Mouse (Mus musculus) midbrain, postnatal 0 days (tissue): Measurements from ENCODE around the gene Gnl2. TPM values are rescaled to one million over a fixed set of nuclear protein-coding genes. Genes with fewer than 3 reads are reported as not detected.

Experiments
- ATAC-seq: fragments of 200-750 bp; cut with Nextera tagmentation; 2 replicates; pipeline ENCODE4 v1.8.0; 2017; ENCODE audit warnings: moderate number of reproducible peaks, mild to moderate bottlenecking, moderate TSS enrichment, moderate library complexity; ENCODE audit not compliant: low FRiP score
- DNase-seq: peaks from one replicate; pipeline ENCODE4 v3.0.0-alpha.2; 2015; ENCODE audit warnings: low spot score
- H3K27ac ChIP-seq: fragments of 300-500 bp; sonication (generic); 2 replicates; pipeline ENCODE4 v1.5.1; 2014; ENCODE audit warnings: low read depth, mild to moderate bottlenecking, low read length, mixed read lengths
- H3K27me3 ChIP-seq: fragments of 300-500 bp; sonication (generic); 2 replicates; pipeline ENCODE4 v1.6.1; 2014; ENCODE audit warnings: low read length, control low read depth, mixed read lengths; ENCODE audit not compliant: insufficient read depth
- H3K36me3 ChIP-seq: fragments of 300-500 bp; sonication (generic); 2 replicates; pipeline ENCODE4 v1.6.1; 2014; ENCODE audit warnings: low read length, control low read depth, mixed read lengths; ENCODE audit not compliant: insufficient read depth
- H3K4me1 ChIP-seq: fragments of 300-500 bp; sonication (generic); 2 replicates; pipeline ENCODE4 v1.6.1; 2014; ENCODE audit warnings: mild to moderate bottlenecking, control low read depth, antibody characterized with exemption, low read length, mixed read lengths; ENCODE audit not compliant: insufficient read depth
- H3K4me2 ChIP-seq: fragments of 300-500 bp; sonication (generic); 2 replicates; pipeline ENCODE4 v1.6.1; 2014; ENCODE audit warnings: low read depth, mild to moderate bottlenecking, low read length, mixed read lengths; ENCODE audit not compliant: poor library complexity, severe bottlenecking
- H3K4me3 ChIP-seq: fragments of 300-500 bp; sonication (generic); 2 replicates; pipeline ENCODE4 v1.5.1; 2014; ENCODE audit warnings: low read depth, mild to moderate bottlenecking, low read length, moderate library complexity
- H3K9ac ChIP-seq: fragments of 300-500 bp; sonication (generic); replicated peaks from 2 replicates; pipeline ENCODE4 v1.6.1; 2014; ENCODE audit warnings: mild to moderate bottlenecking, low read length, moderate library complexity, mixed read lengths; ENCODE audit not compliant: poor library complexity, severe bottlenecking
- H3K9me3 ChIP-seq: fragments of 300-500 bp; sonication (generic); 2 replicates; pipeline ENCODE4 v1.6.1; 2016; ENCODE audit warnings: low read length, control low read depth
- CTCF ChIP-seq: IDR thresholded peaks from 2 replicates; pipeline ENCODE4 v1.5.1; 2016; ENCODE audit warnings: antibody characterized with exemption, mild to moderate bottlenecking
- WGBS: fragments of 180-500 bp; shearing (Covaris S2); extraction: QIAGEN DNeasy Blood & Tissue Kit; methylation state at CpG from one replicate; pipeline ENCODE4 v1.1.7; 2014; 5-methylcytosine and 5-hydroxymethylcytosine counted together
- polyA plus RNA-seq: library from polyadenylated mRNA; unstranded; fragments of >200 nt; fragmentation: Nextera tagmentation; extraction: Ambion mirVana; gene quantifications from 2 replicates; pipeline ENCODE4 v1.2.1, GENCODE M21; 2015
- total RNA-seq: library from RNA; depleted of rRNA; stranded (reverse); fragments of >200 nt; gene quantifications from 2 replicates; pipeline ENCODE4 v1.2.3, GENCODE M21; 2014

Gene Gnl2
- total and polyA plus RNA-seq, 2 experiments from 2014 or later: 51.8 to 77.5 TPM

GRCm38 (mm10) chr4:124985671-124986602 is 30.4 kb upstream of the Gnl2 start, which contains the start of gene Rspo1:
Rspo1 (plus strand) TSS chr4:124986430.
- 3% methylated on average over 48 of the region's 62 CpGs for WGBS
- Histone ChIP-seq H3K4me3 (peak within 1 kb of the TSS; percentile 30), H3K4me1 (no peaks in the 10 kb centered on the region), H3K9me3 (no peaks in the 10 kb centered on the region), H3K27me3 (peaks cover 62% of the 10 kb centered on the region), H3K4me2 (peak within 1 kb of the TSS; percentile 49), H3K27ac (no peak within 1 kb of the TSS), H3K9ac (no peak within 1 kb of the TSS), H3K36me3 (no peaks in the 10 kb centered on the region)
- no peak for TF ChIP-seq CTCF
- no peak for ATAC-seq
- no peak for DNase-seq

GRCm38 (mm10) chr4:124986739-124987710 is 29.4 kb upstream of the Gnl2 start:
- H3K27ac ChIP-seq: no peak overlapping the region
- no peak for ATAC-seq
- H3K4me3 ChIP-seq: peak overlapping the region; percentile 30
- DNase-seq: no peak
- H3K9ac ChIP-seq: no peak overlapping the region
- H3K9me3 ChIP-seq: no peaks in the 10 kb centered on the region
- no peaks in the 10 kb centered on the region for H3K36me3 ChIP-seq
- H3K4me2 ChIP-seq: peak overlapping the region; percentile 49
- no peaks in the 10 kb centered on the region for H3K4me1 ChIP-seq
- peaks cover 62% of the 10 kb centered on the region for H3K27me3 ChIP-seq
- no peak for TF ChIP-seq CTCF
- 4% methylated on average over 43 of the region's 51 CpGs for WGBS

GRCm38 (mm10) chr4:124987711-124988097 is 28.7 kb upstream of the Gnl2 start:
- no peaks in the 10 kb centered on the region for H3K4me1 ChIP-seq
- no peak overlapping the region; the same call in 1 of the 2 replicates for H3K4me2 ChIP-seq
- no peak overlapping the region for H3K27ac ChIP-seq
- no peak for TF ChIP-seq CTCF
- H3K4me3 ChIP-seq: no peak overlapping the region
- 15% methylated on average over 10 of the region's 10 CpGs for WGBS
- H3K36me3 ChIP-seq: no peaks in the 10 kb centered on the region
- ATAC-seq (no peak), DNase-seq (no peak)
- H3K27me3 ChIP-seq: peaks cover 62% of the 10 kb centered on the region
- no peaks in the 10 kb centered on the region for H3K9me3 ChIP-seq
- H3K9ac ChIP-seq: no peak overlapping the region

GRCm38 (mm10) chr4:124988382-124988781 is 28.0 kb upstream of the Gnl2 start:
- peaks cover 59% of the 10 kb centered on the region for H3K27me3 ChIP-seq
- H3K4me3 ChIP-seq: no peak overlapping the region
- no peak for TF ChIP-seq CTCF
- ATAC-seq (no peak), DNase-seq (no peak)
- H3K4me2 ChIP-seq: 0 out of 2 replicates have a peak overlapping the region, but pooled peaks have one; percentile 4
- H3K9me3 ChIP-seq: no peaks in the 10 kb centered on the region
- no peak overlapping the region for H3K9ac ChIP-seq
- no peak overlapping the region for H3K27ac ChIP-seq
- no peaks in the 10 kb centered on the region for H3K4me1 ChIP-seq
- no peaks in the 10 kb centered on the region for H3K36me3 ChIP-seq
- WGBS: 23% methylated on average over 9 of the region's 9 CpGs

- Histone ChIP-seq H3K9ac (0 out of 2 replicates have a peak overlapping the region, but pooled peaks have one; percentile 19), H3K4me1 (no peaks in the 10 kb centered on the region), H3K9me3 (no peaks in the 10 kb centered on the region), H3K27ac (no peak overlapping the region), H3K27me3 (peaks cover 52% of the 10 kb centered on the region), H3K4me2 (no peak overlapping the region), H3K36me3 (no peaks in the 10 kb centered on the region), H3K4me3 (no peak overlapping the region)
- WGBS: 4% methylated on average over 20 of the region's 20 CpGs
- ATAC-seq (no peak), DNase-seq (no peak)
- TF ChIP-seq CTCF: no peak
Measured at GRCm38 (mm10) chr4:124989787-124990253, 26.6 kb upstream of the Gnl2 start.
